Mouse (Mus musculus) cerebellum, adult 2 months (tissue): Measurements from ENCODE around the gene S100a6.

Experiments used
- CTCF ChIP-seq: fragments of 200-500 bp; IDR thresholded peaks from 2 replicates; pipeline ENCODE4 v1.5.1; 2011; ENCODE audit warnings: low read depth, mild to moderate bottlenecking, control low read depth, low read length, moderate library complexity, borderline replicate concordance; ENCODE audit not compliant: insufficient read depth
- POLR2A ChIP-seq: fragments of 200-500 bp; IDR thresholded peaks from 2 replicates; pipeline ENCODE4 v1.6.1; 2011; ENCODE audit warnings: low read length, control low read depth, borderline replicate concordance; ENCODE audit not compliant: insufficient read depth

- TF ChIP-seq POLR2A = no peak
- no peak for TF ChIP-seq CTCF
These were observed 23.3 kb upstream of the S100a6 start for GRCm38 (mm10) chr3:90589390-90589789.
